Mouse (Mus musculus) ES-Bruce4 (cell line): ENCODE results near the gene Trove2. TPM values are rescaled to one million over a fixed set of nuclear protein-coding genes. Genes with fewer than 3 reads are reported as not detected.
A peak's percentile ranks its signal among the peaks of the same experiment; 100 is the strongest.

Experiments
- H3K27ac ChIP-seq: 2 replicates; pipeline ENCODE4 v1.5.1; 2012; ENCODE audit warnings: low read length, inconsistent platforms; ENCODE audit not compliant: insufficient read depth
- H3K27me3 ChIP-seq: 2 replicates; pipeline ENCODE4 v1.6.1; 2012; ENCODE audit warnings: mild to moderate bottlenecking, low read length, inconsistent platforms; ENCODE audit not compliant: control insufficient read depth, poor library complexity, insufficient read depth, severe bottlenecking
- H3K36me3 ChIP-seq: 2 replicates; pipeline ENCODE4 v1.6.1; 2012; ENCODE audit warnings: inconsistent platforms, mild to moderate bottlenecking, low read length, moderate library complexity; ENCODE audit not compliant: control insufficient read depth, poor library complexity, insufficient read depth, severe bottlenecking
- H3K4me1 ChIP-seq: one replicate; pipeline ENCODE4 v1.8.1; 2011; ENCODE audit warnings: low read length; ENCODE audit not compliant: control insufficient read depth, insufficient read depth
- H3K4me3 ChIP-seq: 2 replicates; pipeline ENCODE4 v1.5.1; 2011; ENCODE audit warnings: low read depth, mild to moderate bottlenecking, low read length
- H3K9ac ChIP-seq: 2 replicates; pipeline ENCODE4 v1.6.1; 2012; ENCODE audit warnings: low read depth, mild to moderate bottlenecking, inconsistent platforms; ENCODE audit not compliant: poor library complexity, severe bottlenecking
- H3K9me3 ChIP-seq: replicated peaks from 2 replicates; pipeline ENCODE4 v1.6.1; 2012; ENCODE audit warnings: mild to moderate bottlenecking, low read length, inconsistent platforms; ENCODE audit not compliant: control insufficient read depth, poor library complexity, insufficient read depth, severe bottlenecking
- CTCF ChIP-seq: IDR thresholded peaks from one replicate; pipeline ENCODE4 v1.8.1; 2011; ENCODE audit warnings: low read depth, low read length
- EP300 ChIP-seq: IDR thresholded peaks from 2 replicates; pipeline ENCODE4 v1.6.1; 2011; ENCODE audit warnings: low read depth, low read length; ENCODE audit not compliant: insufficient read depth
- POLR2A ChIP-seq: IDR thresholded peaks from one replicate; pipeline ENCODE4 v1.8.1; 2011; ENCODE audit warnings: low read length; ENCODE audit not compliant: insufficient read depth
- polyA plus RNA-seq: library from polyadenylated mRNA; stranded (reverse); fragments of >200 nt; gene quantifications from 2 replicates; pipeline ENCODE4 v1.2.4, GENCODE M21; 2011; ENCODE audit warnings: low read depth; ENCODE audit not compliant: missing spikeins, insufficient read depth, insufficient read length

Trove2 gene
- polyA plus RNA-seq, 1 experiment: 21.8 TPM

DNA sequence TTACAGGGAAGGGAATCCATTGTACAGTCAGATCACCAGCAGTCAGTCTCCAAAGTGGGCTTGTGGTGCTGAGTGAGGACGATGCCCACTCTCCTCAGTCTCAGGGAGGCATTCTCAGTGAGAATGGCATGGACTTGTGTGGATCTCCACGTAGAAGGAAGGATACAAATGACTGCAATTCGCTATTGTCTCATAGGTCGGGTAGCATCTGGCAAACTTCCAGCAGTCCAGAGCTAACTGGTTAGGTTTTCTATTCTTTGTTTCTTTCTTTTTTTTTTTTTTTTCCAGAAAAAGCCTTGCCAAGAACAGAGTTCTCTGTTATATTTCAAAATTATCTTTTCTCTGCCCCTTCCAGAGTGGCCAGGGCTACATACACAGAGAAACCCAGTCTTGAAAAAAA is 69.9 kb downstream of the Trove2 start:
- Histone ChIP-seq H3K4me3 (no peak overlapping the region), H3K9me3 (no peaks in the 10 kb centered on the region), H3K27ac (no peak overlapping the region), H3K27me3 (no peaks in the 10 kb centered on the region; the same call in 1 of the 2 replicates), H3K36me3 (no peaks in the 10 kb centered on the region), H3K9ac (no peak overlapping the region), H3K4me1 (no peaks in the 10 kb centered on the region)
- TF ChIP-seq EP300: no peak
- no peak for TF ChIP-seq CTCF
- TF ChIP-seq POLR2A: no peak

DNA sequence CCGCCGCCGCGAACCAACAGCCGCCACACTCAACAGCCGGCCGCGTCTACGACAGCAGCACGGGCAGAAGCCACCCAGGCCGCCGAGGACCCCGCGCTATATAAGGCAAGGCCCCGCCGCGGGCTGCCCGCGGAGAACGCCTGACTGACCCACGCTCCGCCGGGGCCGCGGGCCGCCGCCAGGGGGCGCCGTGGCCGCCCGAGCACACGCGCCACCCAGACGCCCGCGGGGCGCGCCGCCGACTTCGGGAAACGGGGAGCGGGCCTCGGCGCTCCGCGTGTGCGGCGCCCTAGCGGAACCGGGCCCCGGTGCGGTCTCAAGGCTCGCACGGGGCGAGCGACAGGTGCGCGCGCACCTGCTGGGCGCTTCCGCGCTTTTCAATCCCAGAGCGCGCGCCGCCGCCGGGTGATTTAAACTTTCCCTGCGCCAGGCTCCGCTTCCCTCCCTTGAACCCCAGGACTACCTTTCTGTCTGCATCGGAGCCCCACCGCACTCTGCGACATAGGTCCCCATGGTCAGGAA is 74.1 kb downstream of the Trove2 start, which contains the start of gene Cdc73:
Gene Cdc73 (minus strand): TSS at position 153 of the 522 bp plus-strand sequence.
- TF ChIP-seq EP300 (no peak), CTCF (peak; percentile 40)
- peak within 1 kb of the TSS; percentile 97 for H3K4me3 ChIP-seq
- H3K27ac ChIP-seq: peak within 1 kb of the TSS; percentile 71
- no peaks in the 10 kb centered on the region for H3K4me1 ChIP-seq
- peak within 1 kb of the TSS; percentile 87 for H3K9ac ChIP-seq
- H3K9me3 ChIP-seq: no peaks in the 10 kb centered on the region
- H3K36me3 ChIP-seq: peaks cover 2% of the 10 kb centered on the region; the same call in 1 of the 2 replicates
- no peaks in the 10 kb centered on the region for H3K27me3 ChIP-seq

DNA sequence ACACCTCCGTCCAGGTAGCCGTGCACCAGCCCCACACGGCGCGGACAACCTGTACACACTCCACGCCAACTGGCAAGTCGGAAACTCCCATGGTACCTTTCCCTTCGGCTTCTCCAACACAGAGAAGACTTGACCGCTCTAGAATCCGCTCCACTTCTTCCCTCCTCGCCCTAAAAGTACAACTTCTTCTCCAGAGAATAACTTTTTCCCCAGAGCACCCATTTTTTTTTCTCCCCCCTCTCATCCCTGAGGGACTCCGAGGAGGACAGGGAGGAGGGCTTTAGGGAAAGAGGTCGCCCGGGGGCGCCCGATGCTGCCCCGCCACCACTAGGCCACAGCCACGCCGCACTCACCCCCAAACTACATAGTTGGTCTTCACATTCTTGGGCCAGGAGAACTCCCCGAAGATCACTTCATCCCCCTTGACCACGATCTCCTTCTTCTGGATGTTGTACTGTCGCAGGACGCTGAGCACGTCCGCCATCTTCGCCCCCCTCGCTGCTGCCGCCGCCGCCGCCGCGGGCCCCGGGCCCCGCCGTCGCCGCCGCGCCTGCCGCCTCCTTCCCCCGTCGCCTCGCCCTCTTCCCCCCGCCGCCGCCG is 74.6 kb downstream of the Trove2 start:
- Histone ChIP-seq H3K36me3 (peaks cover 2% of the 10 kb centered on the region; the same call in 1 of the 2 replicates), H3K27me3 (no peaks in the 10 kb centered on the region), H3K4me3 (peak overlapping the region; percentile 97), H3K27ac (peak overlapping the region; percentile 71), H3K9me3 (no peaks in the 10 kb centered on the region), H3K9ac (peak overlapping the region; percentile 87), H3K4me1 (no peaks in the 10 kb centered on the region)
- TF ChIP-seq EP300: no peak
- TF ChIP-seq POLR2A: no peak
- no peak for TF ChIP-seq CTCF

DNA sequence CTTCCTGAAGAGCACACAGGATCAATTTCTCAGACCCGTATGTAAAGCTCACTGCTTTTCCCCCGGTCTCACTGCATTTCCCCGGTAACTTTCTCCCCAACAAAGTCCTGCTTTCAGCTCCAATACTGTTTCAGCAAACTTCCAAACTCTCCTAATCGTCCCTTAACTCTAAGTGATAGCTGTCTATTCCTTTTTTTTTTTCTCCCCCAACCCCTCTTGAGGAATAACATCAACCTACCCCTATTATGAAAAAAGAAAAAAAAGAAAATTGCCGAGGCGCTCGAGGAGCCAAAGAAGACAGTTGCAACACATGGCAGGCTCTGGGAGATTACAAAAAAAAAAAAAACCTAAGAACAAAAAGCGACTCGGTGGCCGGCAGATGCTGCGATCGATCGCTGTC is 75.1 kb downstream of the Trove2 start:
- Histone ChIP-seq H3K27ac (peak overlapping the region; percentile 71), H3K4me1 (no peaks in the 10 kb centered on the region)

More for the DNA sequence above, 75.1 kb downstream of the Trove2 start:
- Histone ChIP-seq H3K9ac (peak overlapping the region; percentile 87), H3K27me3 (no peaks in the 10 kb centered on the region), H3K4me3 (peak overlapping the region; percentile 97), H3K9me3 (no peaks in the 10 kb centered on the region), H3K36me3 (peaks cover 7% of the 10 kb centered on the region)
- TF ChIP-seq POLR2A: no peak

Other genes starting within 250 kb of the Trove2 start
- not detected in 2 replicates for gene B3galt2, start 136.4 kb downstream of the Trove2 start, polyA plus RNA-seq
- 107 and 115 TPM in 2 replicates for gene Cdc73, start 74.2 kb downstream of the Trove2 start, polyA plus RNA-seq
- 42.3 and 48.1 TPM in 2 replicates for gene Glrx2, start 60.7 kb downstream of the Trove2 start, polyA plus RNA-seq
- 140 and 141 TPM in 2 replicates for gene Uchl5, start 204 bp upstream of the Trove2 start, polyA plus RNA-seq
- gene Rgs2, start 227.1 kb upstream of the Trove2 start, polyA plus RNA-seq: 0.59 TPM in 1 of 2 replicates, not detected in the other